In the genomic region with DNA sequence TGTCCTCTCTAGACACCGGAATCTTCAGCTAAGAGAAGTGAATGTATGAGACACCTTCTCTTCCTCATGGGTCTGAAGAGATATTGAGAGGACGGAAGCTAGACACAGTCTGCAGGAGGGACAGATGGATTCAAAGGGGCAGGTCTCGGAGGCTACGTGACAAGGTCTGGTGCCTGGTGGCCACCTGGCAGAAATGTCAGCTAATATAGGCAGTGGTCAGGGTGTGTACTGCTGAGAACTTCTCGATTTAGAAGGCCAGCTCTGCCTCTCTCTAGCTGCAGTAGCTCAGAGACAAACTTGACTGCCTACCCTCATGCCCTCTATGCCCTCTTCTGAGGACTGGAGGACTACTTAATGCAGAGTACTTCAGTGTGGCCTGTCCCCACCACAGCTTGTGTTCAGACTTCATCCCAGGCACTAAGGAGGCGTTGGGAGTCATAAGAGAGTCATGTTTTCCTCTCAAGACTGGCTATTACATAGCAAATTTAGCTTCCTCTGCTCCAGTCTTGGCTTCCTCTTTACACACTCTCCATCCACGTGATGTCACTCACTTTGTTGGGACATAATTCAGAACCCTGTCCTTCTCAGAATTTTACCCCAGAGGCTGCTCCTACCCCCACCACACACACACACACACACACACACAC, we compare ENCODE assay signal across 15 mouse cellular contexts. TPM values are rescaled to one million over a fixed set of nuclear protein-coding genes. Genes with fewer than 3 reads are reported as not detected.
DNase-seq lines count a peak whose midpoint lies in the region; ATAC-seq and TF ChIP-seq lines count a peak whose summit lies in the region.
"Had no signal": no experiment of that assay in that cellular context is flagged by ENCODE, and none has a peak within 500 bp of the region (broad histone marks: within the 10 kb centered on the region; RNA-seq: fewer than 3 reads in every experiment).

No protein-coding gene starts in this region.

- H3K4me2 ChIP-seq in stomach, embryonic 16.5 days (ENCODE audit: low read depth, low read length) = no peak overlapping the region
- H3K4me2 ChIP-seq: embryonic facial prominence, embryonic 12.5 days; limb, embryonic 15.5 days; midbrain, embryonic 11.5 days; stomach, embryonic 15.5 days had no signal

- no peaks in the 10 kb centered on the region for H3K36me3 ChIP-seq in heart, embryonic 10.5 days
- no peaks in the 10 kb centered on the region for H3K36me3 ChIP-seq in stomach, embryonic 16.5 days (ENCODE audit: control insufficient read depth, insufficient read depth, low read length)
- H3K36me3 ChIP-seq: embryonic facial prominence, embryonic 12.5 days; limb, embryonic 15.5 days; stomach, embryonic 15.5 days had no signal

- 88% methylated on average over 7 of the region's 7 CpGs for WGBS in heart, embryonic 10.5 days
- 72% methylated on average over 7 of the region's 7 CpGs for WGBS in lung, adult 2 months
- WGBS in stomach, embryonic 16.5 days = 82% methylated on average over 7 of the region's 7 CpGs
- 92% methylated on average over 7 of the region's 7 CpGs for WGBS in cerebellum, adult 2 months

- H3K4me3 ChIP-seq in heart, embryonic 10.5 days = no peak overlapping the region
- H3K4me3 ChIP-seq in lung, adult 2 months (replicated peaks; ENCODE audit: extremely low read depth, low read depth, low read length) = no peak overlapping the region
- no peak overlapping the region for H3K4me3 ChIP-seq in stomach, embryonic 16.5 days (replicated peaks; ENCODE audit: low read length)
- H3K4me3 ChIP-seq in cerebellum, adult 2 months (replicated peaks; ENCODE audit: insufficient read depth, low read depth, low read length) = no peak overlapping the region
- H3K4me3 ChIP-seq: embryonic facial prominence, embryonic 12.5 days; limb, embryonic 15.5 days; stomach, embryonic 15.5 days had no signal

- TF ChIP-seq CTCF in lung, adult 2 months (IDR thresholded peaks at IDR 0.05; ENCODE audit: insufficient read depth, low read length) = no peak
- no peak for TF ChIP-seq CTCF in cerebellum, adult 2 months (IDR thresholded peaks at IDR 0.05; ENCODE audit: borderline replicate concordance, insufficient read depth, low read depth, low read length)

- no peak for ATAC-seq in stomach, embryonic 16.5 days (ENCODE audit: insufficient read depth, low FRiP score)
- ATAC-seq: hindbrain, embryonic 16.5 days had no signal

- no peaks in the 10 kb centered on the region for H3K9me3 ChIP-seq in heart, embryonic 10.5 days
- no peaks in the 10 kb centered on the region for H3K9me3 ChIP-seq in stomach, embryonic 16.5 days (replicated peaks; ENCODE audit: control insufficient read depth, low read length)
- H3K9me3 ChIP-seq: limb, embryonic 15.5 days; stomach, embryonic 15.5 days had no signal

- peaks cover 27% of the 10 kb centered on the region for H3K4me1 ChIP-seq in heart, embryonic 10.5 days
- peaks cover 10% of the 10 kb centered on the region for H3K4me1 ChIP-seq in lung, adult 2 months (ENCODE audit: control insufficient read depth, insufficient read depth, low read length)
- H3K4me1 ChIP-seq in stomach, embryonic 16.5 days (ENCODE audit: control insufficient read depth, insufficient read depth, low read length) = peaks cover 24% of the 10 kb centered on the region
- peaks cover 7% of the 10 kb centered on the region for H3K4me1 ChIP-seq in cerebellum, adult 2 months (ENCODE audit: control insufficient read depth, insufficient read depth, low read length)
- H3K4me1 ChIP-seq: embryonic facial prominence, embryonic 12.5 days had no signal

- peak; percentile 93 for DNase-seq in heart, adult 11 months
- DNase-seq in heart, embryonic 10.5 days (ENCODE audit: low spot score) = no peak
- DNase-seq in lung, postnatal 36 days = peak; percentile 60
- DNase-seq in lung, adult 2 months = no peak
- DNase-seq in lung, postnatal 4 days = peak; percentile 30 to 34
- no peak for DNase-seq in MN1 (ENCODE audit: low spot score)
- DNase-seq in cerebellum, adult 2 months = no peak
- DNase-seq: adrenal gland, adult 8-10 months; cerebellum, postnatal 25 days had no signal

- no peak for TF ChIP-seq POLR2A in lung, adult 2 months (IDR thresholded peaks at IDR 0.05; ENCODE audit: borderline replicate concordance, extremely low read depth, low read depth, low read length)
- TF ChIP-seq POLR2A in cerebellum, adult 2 months (IDR thresholded peaks at IDR 0.05; ENCODE audit: borderline replicate concordance, insufficient read depth, low read length) = no peak

- 0 out of 2 replicates have a peak, but pooled peaks cover 4% of the 10 kb centered on the region for H3K27me3 ChIP-seq in heart, embryonic 10.5 days (ENCODE audit: insufficient read depth, poor library complexity, severe bottlenecking)
- H3K27me3 ChIP-seq in stomach, embryonic 16.5 days (ENCODE audit: control insufficient read depth, insufficient read depth, low read length) = no peaks in the 10 kb centered on the region
- H3K27me3 ChIP-seq in cerebellum, adult 2 months (ENCODE audit: control insufficient read depth, insufficient read depth, low read length) = no peaks in the 10 kb centered on the region
- H3K27me3 ChIP-seq: embryonic facial prominence, embryonic 12.5 days; limb, embryonic 15.5 days; stomach, embryonic 15.5 days had no signal

- no peak overlapping the region for H3K27ac ChIP-seq in heart, embryonic 10.5 days
- H3K27ac ChIP-seq in stomach, embryonic 16.5 days (ENCODE audit: low read length) = peak overlapping the region; percentile 20; the same call in 1 of the 2 replicates
- no peak overlapping the region for H3K27ac ChIP-seq in cerebellum, adult 2 months (ENCODE audit: insufficient read depth, low read length)
- H3K27ac ChIP-seq: embryonic facial prominence, embryonic 12.5 days; limb, embryonic 15.5 days; stomach, embryonic 15.5 days had no signal

- H3K9ac ChIP-seq in stomach, embryonic 16.5 days (ENCODE audit: low read length) = no peak overlapping the region
- H3K9ac ChIP-seq: embryonic facial prominence, embryonic 12.5 days; limb, embryonic 15.5 days; stomach, embryonic 15.5 days had no signal

RNA-seq across cellular contexts. Expression of a gene that starts 28.3 kb away (rescaled TPM):
- 74.7 and 90.1 TPM in 2 replicates for polyA plus RNA-seq in heart, embryonic 10.5 days (2016; fragmentation: Nextera tagmentation; extraction: Ambion mirVana)
- polyA plus RNA-seq in lung, adult 2 months (2012; rRNA removed) = 25.8 and 27.6 TPM in 2 replicates
- polyA plus RNA-seq in stomach, embryonic 16.5 days (2015; fragmentation: Nextera tagmentation; extraction: Ambion mirVana) = 111 and 122 TPM in 2 replicates
- 26.8 and 28.0 TPM in 2 replicates for polyA plus RNA-seq in cerebellum, adult 2 months (2012; rRNA removed)

Comparison
In these comparisons a context has a peak if more than half of its experiments do, and no peak if none do; other contexts are left out.
1. DNase-seq: peak in heart, adult 11 months (single experiment), lung, postnatal 36 days (single experiment) and lung, postnatal 4 days (2 of 2); none in heart, embryonic 10.5 days (single experiment), lung, adult 2 months (single experiment), MN1 (single experiment) and cerebellum, adult 2 months (0 of 2).